ENCODE assay signal across 8 mouse cellular contexts in the genomic region with DNA sequence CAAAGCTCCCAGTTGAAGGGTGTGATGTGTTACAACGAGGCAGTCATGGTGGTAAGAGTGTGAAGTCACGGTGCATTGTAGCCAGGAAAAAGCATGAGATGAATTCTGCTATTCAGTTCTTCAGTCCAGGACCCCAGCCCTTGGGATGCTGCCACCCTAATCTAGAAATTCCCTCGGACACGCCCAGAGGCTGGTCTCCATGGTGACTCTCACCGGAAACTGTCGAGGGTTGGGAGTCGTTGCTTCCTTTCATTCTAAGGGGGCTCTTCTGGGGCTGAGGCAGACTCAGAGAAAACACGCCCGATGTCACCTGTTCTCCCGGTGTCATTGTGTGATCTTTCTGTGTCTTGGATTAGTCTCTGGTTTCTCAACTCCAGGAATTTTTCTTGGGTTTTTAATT. TPM values are rescaled to one million over a fixed set of nuclear protein-coding genes. Genes with fewer than 3 reads are reported as not detected.
DNase-seq lines count a peak whose midpoint lies in the region; ATAC-seq and TF ChIP-seq lines count a peak whose summit lies in the region.

No protein-coding gene starts in this region.

- no peaks in the 10 kb centered on the region for H3K27me3 ChIP-seq in hindbrain, embryonic 13.5 days
- no peaks in the 10 kb centered on the region for H3K27me3 ChIP-seq in midbrain, embryonic 15.5 days (replicated peaks)

- no peak for TF ChIP-seq CTCF in gastrocnemius, adult 2 months (IDR thresholded peaks at IDR 0.05)
- no peak for TF ChIP-seq CTCF in bone marrow, adult 2 months (IDR thresholded peaks at IDR 0.05; ENCODE audit: control insufficient read depth, insufficient read depth, low read length)

- peak overlapping the region; percentile 47 for H3K4me2 ChIP-seq in hindbrain, embryonic 13.5 days
- H3K4me2 ChIP-seq in midbrain, embryonic 15.5 days, result peak overlapping the region; percentile 6; the same call in 1 of the 2 replicates

- no peak for ATAC-seq in hindbrain, embryonic 13.5 days (ENCODE audit: low FRiP score)
- no peak for ATAC-seq in midbrain, embryonic 15.5 days (replicated peaks)

- no peak overlapping the region for H3K9ac ChIP-seq in hindbrain, embryonic 13.5 days
- H3K9ac ChIP-seq in midbrain, embryonic 15.5 days, result no peak overlapping the region

- H3K4me1 ChIP-seq in bone marrow, adult 2 months (ENCODE audit: control insufficient read depth, insufficient read depth, low read length), result peaks cover 19% of the 10 kb centered on the region
- H3K4me1 ChIP-seq in hindbrain, embryonic 13.5 days (replicated peaks), result peaks cover 75% of the 10 kb centered on the region
- H3K4me1 ChIP-seq in midbrain, embryonic 15.5 days, result peaks cover 64% of the 10 kb centered on the region

- no peak for DNase-seq in gastrocnemius, adult 2 months
- DNase-seq in gastrocnemius, postnatal 14 days, result no peak
- no peak for DNase-seq in layer of hippocampus, adult 9-11 months
- DNase-seq in frontal cortex, postnatal 14 days (ENCODE audit: low spot score in 2 of 2), result no peak
- no peak for DNase-seq in adrenal gland, postnatal 25 days

- H3K4me3 ChIP-seq in gastrocnemius, adult 2 months, result no peak overlapping the region
- no peak overlapping the region for H3K4me3 ChIP-seq in bone marrow, adult 2 months (replicated peaks; ENCODE audit: control insufficient read depth, low read depth, low read length)
- no peak overlapping the region for H3K4me3 ChIP-seq in hindbrain, embryonic 13.5 days
- H3K4me3 ChIP-seq in midbrain, embryonic 15.5 days, result no peak overlapping the region

- intact Hi-C loops in gastrocnemius, adult 2 months (cut with DNase I), result no loop called here
- intact Hi-C loops in gastrocnemius, postnatal 14 days (cut with DNase I; ENCODE audit: low total_unique reads), result no loop called here

- TF ChIP-seq POLR2A in bone marrow, adult 2 months (IDR thresholded peaks at IDR 0.05; ENCODE audit: borderline replicate concordance, control insufficient read depth, low read depth, low read length), result no peak

- H3K27ac ChIP-seq in gastrocnemius, adult 2 months, result peak overlapping the region; percentile 89
- H3K27ac ChIP-seq in bone marrow, adult 2 months (ENCODE audit: control insufficient read depth, insufficient read depth, low read depth, low read length, poor library complexity), result peak overlapping the region; percentile 28; the same call in 1 of the 2 replicates
- peak overlapping the region; percentile 90 for H3K27ac ChIP-seq in hindbrain, embryonic 13.5 days
- H3K27ac ChIP-seq in midbrain, embryonic 15.5 days, result 0 out of 2 replicates have a peak overlapping the region, but pooled peaks have one; percentile 72

- WGBS in bone marrow, adult 2 months, result 7% methylated on average over 10 of the region's 10 CpGs
- WGBS in hindbrain, embryonic 13.5 days, result 4% methylated on average over 10 of the region's 10 CpGs
- 3% methylated on average over 10 of the region's 10 CpGs for WGBS in midbrain, embryonic 15.5 days

- no peaks in the 10 kb centered on the region for H3K36me3 ChIP-seq in hindbrain, embryonic 13.5 days
- H3K36me3 ChIP-seq in midbrain, embryonic 15.5 days (replicated peaks), result no peaks in the 10 kb centered on the region

- H3K9me3 ChIP-seq in hindbrain, embryonic 13.5 days, result no peaks in the 10 kb centered on the region
- no peaks in the 10 kb centered on the region for H3K9me3 ChIP-seq in midbrain, embryonic 15.5 days

RNA-seq across cellular contexts. Expression of a gene that starts 15.7 kb away (rescaled TPM):
- 10 to 100 TPM; 76.4 to 86.9 TPM for total RNA-seq in gastrocnemius, adult 2 months (2021)
- 10 to 100 TPM; 79.2 to 83.9 TPM for total RNA-seq in gastrocnemius, postnatal 14 days (2021)
- polyA plus RNA-seq in bone marrow, adult 2 months (2011; ENCODE audit: insufficient read depth, insufficient read length, low replicate concordance, missing spikeins), result 32.3 and 44.5 TPM in 2 replicates
- polyA plus RNA-seq in hindbrain, embryonic 13.5 days (2015; fragmentation: Nextera tagmentation; extraction: Ambion mirVana), result 65.8 and 68.8 TPM in 2 replicates
- polyA plus RNA-seq in midbrain, embryonic 15.5 days (2015; fragmentation: Nextera tagmentation; extraction: Ambion mirVana), result 85.4 and 92.2 TPM in 2 replicates
- 112 and 128 TPM in 2 replicates for total RNA-seq in adrenal gland, postnatal 25 days (2021)

Comparison
In these comparisons a context has a peak if more than half of its experiments do, and no peak if none do; other contexts are left out.
1. H3K27ac ChIP-seq: peak in every context shown above with its lines; median percentile 90 in hindbrain, embryonic 13.5 days; 89 in gastrocnemius, adult 2 months; 72 in midbrain, embryonic 15.5 days; 28 in bone marrow, adult 2 months.